Mouse (Mus musculus) inflammation-experienced regulatory T-cells (primary cell): Measurements from ENCODE around the gene Phf20. TPM values are rescaled to one million over a fixed set of nuclear protein-coding genes. Genes with fewer than 3 reads are reported as not detected.

Source experiments
- polyA plus RNA-seq, 2 experiments: library from polyadenylated mRNA; unstranded; fragments of 100-300 nt; shearing (Covaris generic); gene quantifications; one replicate each; pipeline ENCODE4 v1.2.1; 2017

Phf20 gene
- 10 to 100 TPM; 55.6 to 60.7 TPM for polyA plus RNA-seq

DNA sequence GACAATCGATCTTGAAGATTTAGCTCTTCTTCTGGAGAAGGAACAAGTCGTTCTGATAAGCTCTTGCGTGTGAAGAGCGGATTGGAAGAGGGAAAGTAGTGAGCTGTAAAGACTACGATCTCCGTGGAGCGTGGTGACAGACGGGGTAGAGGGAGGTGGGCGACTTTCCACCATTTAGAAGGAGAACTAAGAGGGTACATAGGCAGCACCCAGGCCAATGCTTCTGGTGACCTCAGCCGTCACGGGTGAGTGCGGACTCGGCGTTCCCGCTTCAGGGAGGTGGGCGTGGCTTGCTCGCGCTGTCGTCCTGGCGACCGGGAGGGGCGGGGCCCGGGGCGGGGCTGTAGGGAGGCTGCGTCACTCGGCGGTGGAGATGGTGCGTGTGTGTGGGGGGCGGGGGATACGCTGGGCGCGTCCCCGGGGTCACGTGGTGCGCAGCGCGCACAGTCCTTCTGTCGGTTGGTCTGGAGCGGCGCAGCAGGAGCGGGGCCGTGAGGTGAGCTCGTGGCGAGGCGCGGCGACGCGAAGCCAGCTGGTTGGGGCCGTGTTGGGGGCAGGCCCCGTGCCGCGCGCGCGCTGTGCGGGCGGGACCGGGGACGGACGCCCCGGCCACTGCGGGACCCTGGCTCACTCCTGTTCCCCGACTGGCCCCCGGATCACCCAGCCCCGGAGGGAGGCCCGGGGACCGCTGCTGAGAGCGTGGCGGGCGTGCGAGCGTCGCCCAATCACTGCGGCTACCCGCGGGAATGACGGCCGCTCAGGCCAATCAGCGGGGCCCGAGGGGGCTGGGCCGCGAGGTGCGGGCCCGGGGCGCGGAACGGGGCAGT is at the start of gene Phf20:
Phf20 (plus strand) TSS at position 165 of the 827 bp plus-strand sequence.

GRCm38 (mm10) chr2:156180094-156180821 is 16.0 kb upstream of the Phf20 start, which contains the start of gene Rbm39:
Gene Rbm39, minus strand, starts transcription at chr2:156180238.

DNA sequence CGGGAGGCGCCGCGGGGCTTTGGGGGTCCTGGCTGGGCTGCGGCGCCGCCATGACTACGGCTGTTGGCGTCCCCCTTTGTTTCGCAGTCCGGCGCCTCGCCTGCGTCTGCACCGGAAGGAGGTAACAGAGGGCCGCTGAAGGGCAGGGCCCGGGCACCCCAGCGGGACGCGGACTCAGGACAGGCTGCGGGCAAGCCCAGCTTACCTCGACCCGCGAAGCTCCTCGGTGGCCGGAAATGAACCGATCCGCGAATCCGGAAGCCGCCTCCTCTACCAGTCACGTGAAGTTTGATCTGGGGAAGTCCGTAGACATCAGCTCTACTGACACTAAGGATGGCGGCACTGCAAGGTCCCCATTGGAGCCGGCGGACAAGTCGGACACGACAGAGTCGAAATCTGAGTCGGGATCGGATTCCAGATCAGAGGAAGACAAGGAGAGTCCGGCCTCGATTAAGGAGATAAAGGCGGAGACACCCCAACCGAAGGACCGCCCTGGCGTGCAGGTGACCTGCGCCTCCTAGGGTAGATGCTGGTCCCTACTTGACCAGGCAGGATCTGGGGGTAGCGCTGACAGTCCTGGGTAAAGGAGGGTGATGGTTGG is 116.1 kb downstream of the Phf20 start, which contains the start of the genes Cnbd2 and Scand1:
Cnbd2 (plus strand) TSS at position 3 of the 601 bp plus-strand sequence.
Scand1 (minus strand) TSS at position 408 of the 601 bp plus-strand sequence.

Other genes starting within 250 kb of the Phf20 start
- gene Cep250, start 240.0 kb upstream of the Phf20 start, polyA plus RNA-seq = 10 to 100 TPM; 35.7 to 42.2 TPM
- gene 6430550D23Rik, start 188.5 kb upstream of the Phf20 start, polyA plus RNA-seq = 1 to 10 TPM in 1 of 2 experiments, under 1 TPM in 1; 0.62 to 1.6 TPM
- 100 to 1,000 TPM; 145 to 152 TPM for gene Ergic3, start 188.4 kb upstream of the Phf20 start, polyA plus RNA-seq
- 1 to 10 TPM in 1 of 2 experiments, not detected in 1; 1.2 TPM for gene Fer1l4, start 143.5 kb upstream of the Phf20 start, polyA plus RNA-seq
- gene Spag4, start 131.3 kb upstream of the Phf20 start, polyA plus RNA-seq = under 1 TPM in 1 of 2 experiments, not detected in 1; 0.70 TPM
- 10 to 100 TPM; 73.9 to 85.8 TPM for gene Cpne1, start 84.5 kb upstream of the Phf20 start, polyA plus RNA-seq
- 10 to 100 TPM; 32.2 to 41.8 TPM for gene Rbm12, start 84.5 kb upstream of the Phf20 start, polyA plus RNA-seq
- gene Gm28036, start 69.4 kb upstream of the Phf20 start, polyA plus RNA-seq = 10 to 100 TPM; 20.5 to 23.2 TPM
- gene Romo1, start 52.4 kb upstream of the Phf20 start, polyA plus RNA-seq = 100 to 1,000 TPM; 148 to 150 TPM
- gene Nfs1, start 52.3 kb upstream of the Phf20 start, polyA plus RNA-seq = 10 to 100 TPM; 38.1 to 57.6 TPM
- 1,000 to 10,000 TPM in 1 of 2 experiments, 100 to 1,000 TPM in 1; 900 to 1,062 TPM for gene Rbm39, start 16.2 kb upstream of the Phf20 start, polyA plus RNA-seq
- 1 to 10 TPM; 4.1 to 5.4 TPM for gene Cnbd2, start 115.8 kb downstream of the Phf20 start, polyA plus RNA-seq
- 100 to 1,000 TPM; 123 to 135 TPM for gene Scand1, start 116.2 kb downstream of the Phf20 start, polyA plus RNA-seq
- 1 to 10 TPM; 1.1 to 2.7 TPM for gene Epb41l1, start 224.4 kb downstream of the Phf20 start, polyA plus RNA-seq